Mouse (Mus musculus): ENCODE measurements around the gene Gnpat.

The Gnpat gene

GRCm38 (mm10) chr8:124845131-124845530, 17.7 kb upstream of the Gnpat start:
- DNase-seq (ENCODE audit: low read depth): no peak

GRCm38 (mm10) chr8:124845573-124845972, 17.3 kb upstream of the Gnpat start:
- DNase-seq (ENCODE audit: low read depth): no peak

DNA sequence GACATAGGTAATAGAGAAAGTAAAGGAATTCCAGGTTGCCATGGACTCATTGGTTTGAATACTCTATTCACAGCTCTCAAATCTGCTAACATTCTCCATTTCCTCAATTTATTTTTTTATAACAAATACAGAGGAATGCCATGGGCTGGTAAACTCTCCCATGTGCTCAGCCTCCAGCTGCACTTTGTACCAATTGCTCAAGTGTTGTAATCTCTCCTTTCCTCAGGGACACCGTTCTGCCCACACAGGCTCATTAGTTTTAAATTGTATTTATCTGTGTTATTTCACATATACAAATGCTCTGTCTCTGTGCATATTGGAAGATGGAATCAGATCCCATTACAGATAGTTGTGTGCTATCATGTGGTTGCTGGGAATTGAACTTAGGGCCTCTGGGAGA, 9.3 kb upstream of the Gnpat start:
- no peak for DNase-seq (ENCODE audit: low read depth)

- no peak for DNase-seq (ENCODE audit: low read depth)
These were observed 3.4 kb upstream of the Gnpat start for GRCm38 (mm10) chr8:124859466-124859865.

DNA sequence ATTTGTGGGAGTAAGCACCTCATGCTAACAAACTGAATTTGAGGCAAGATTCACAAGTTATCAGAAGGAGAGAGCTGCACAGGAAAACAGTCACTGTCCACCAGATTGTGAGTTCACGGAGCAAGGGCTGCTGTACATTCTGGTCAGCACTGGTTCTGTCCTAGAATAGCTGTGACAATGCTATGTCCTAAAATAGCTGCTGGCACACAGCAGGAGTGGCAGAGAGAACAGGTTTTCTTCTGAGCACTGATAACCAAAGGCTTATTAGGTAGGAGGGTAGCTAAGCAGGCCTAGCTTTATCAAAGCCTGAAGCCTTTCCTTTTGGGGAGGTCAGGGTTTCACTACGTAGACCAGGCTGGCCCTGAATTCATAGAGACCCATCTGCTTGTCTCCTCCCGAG, 2.6 kb upstream of the Gnpat start:
- DNase-seq (ENCODE audit: low read depth): no peak

GRCm38 (mm10) chr8:124863163-124863677, 387 bp downstream of the Gnpat start:
- no peak for DNase-seq (ENCODE audit: low read depth)

DNA sequence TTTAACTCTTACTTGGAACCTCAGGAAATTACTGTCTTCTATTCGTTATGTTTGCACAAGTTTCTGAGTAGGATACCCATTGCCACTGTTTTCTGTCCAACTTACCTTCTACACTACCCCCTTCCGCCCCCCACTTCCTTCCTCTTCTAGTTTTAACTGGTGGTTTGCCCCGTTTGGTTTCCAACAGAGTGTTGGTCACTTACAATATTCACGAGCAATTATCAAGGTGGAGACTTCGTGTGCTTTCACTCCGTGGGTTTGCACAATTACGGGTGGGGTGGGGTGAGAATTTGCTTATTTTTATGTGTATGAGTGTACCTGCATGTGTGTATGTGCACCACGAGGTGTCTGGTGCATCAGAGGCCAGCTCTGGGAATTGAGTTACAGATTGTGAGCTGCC, 896 bp downstream of the Gnpat start:
- no peak for DNase-seq (ENCODE audit: low read depth)

DNA sequence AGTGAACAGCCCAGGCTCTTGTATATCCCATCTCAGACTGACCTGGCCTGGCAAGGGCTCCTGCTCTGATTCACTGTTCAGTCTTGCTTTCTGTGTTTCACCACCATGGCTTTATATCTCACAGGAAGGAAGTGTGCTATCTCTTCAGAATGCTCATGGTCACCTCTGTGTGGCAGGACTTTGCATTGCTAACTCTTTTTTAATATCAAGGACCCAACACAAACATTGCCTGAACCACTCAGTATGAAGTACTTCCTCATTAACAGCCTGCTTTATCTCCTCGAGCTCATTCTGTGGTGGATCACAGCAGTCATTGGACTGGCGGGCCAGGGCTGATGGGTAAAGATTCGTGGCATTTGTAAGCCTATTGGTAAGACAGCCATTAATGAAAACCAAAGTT, 3.8 kb downstream of the Gnpat start:
- DNase-seq (ENCODE audit: low read depth): no peak

DNA sequence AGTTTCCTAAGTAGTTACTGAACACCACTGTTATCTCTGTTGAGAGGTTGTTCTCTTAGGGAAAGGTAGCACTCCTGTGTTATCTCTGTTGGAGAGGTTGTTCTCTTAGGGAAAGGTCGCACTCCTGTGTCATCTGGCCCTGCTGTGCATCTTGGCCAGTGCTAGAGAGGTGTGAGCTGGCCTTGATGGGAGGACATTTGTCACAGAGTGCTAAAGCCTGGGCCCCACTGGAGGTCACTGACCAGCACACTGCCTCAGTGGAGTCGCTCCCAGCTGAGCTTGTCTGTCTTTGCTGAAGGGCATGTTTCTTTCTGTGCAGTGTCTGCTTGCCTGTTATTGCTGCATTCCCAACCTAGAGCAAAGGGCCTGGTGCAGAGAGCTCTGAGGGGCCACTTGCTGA, 4.3 kb downstream of the Gnpat start:
- no peak for DNase-seq (ENCODE audit: low read depth)

DNA sequence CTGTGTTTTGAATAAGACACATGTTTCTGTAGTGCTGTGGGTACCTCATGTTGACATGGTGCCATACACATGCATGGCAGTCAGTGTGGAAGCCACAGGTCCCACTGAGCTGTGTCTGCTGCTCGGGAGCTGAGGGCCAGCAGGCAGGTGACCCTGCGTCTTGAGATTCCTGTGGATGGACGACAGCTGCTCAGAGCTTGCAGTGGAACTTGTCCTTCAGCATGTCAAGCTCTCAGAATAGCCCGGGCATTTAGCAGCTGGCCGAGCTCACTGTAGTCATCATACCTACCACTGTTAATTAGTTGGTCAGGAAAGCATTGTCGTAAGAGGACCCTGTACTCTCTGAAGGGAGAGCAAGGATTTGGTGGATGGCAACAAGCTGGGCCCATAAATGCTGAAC, 6.9 kb downstream of the Gnpat start:
- DNase-seq (ENCODE audit: low read depth): no peak

GRCm38 (mm10) chr8:124871474-124871873, 8.6 kb downstream of the Gnpat start:
- DNase-seq (ENCODE audit: low read depth): no peak

DNA sequence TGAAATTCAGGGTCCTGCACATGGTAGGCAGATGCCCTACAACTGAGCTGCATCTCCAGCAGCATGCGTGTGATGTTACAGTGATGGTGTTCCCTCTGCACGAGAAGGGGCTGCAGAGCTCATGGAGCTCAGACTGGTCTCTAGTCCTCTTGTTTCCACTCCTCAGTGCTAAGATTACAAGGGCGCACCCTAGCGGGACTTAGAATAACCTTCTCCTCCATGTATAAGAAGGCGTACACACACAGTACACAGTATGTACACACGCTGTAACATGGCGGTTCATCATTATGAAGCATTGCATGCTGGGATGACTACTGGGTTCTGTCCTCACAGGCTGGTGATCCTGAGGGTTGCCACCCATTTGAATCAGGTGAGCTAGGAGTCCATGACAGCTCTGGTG, 9.2 kb downstream of the Gnpat start:
- DNase-seq (ENCODE audit: low read depth): no peak

- DNase-seq (ENCODE audit: low read depth): no peak
These were observed 9.9 kb downstream of the Gnpat start for GRCm38 (mm10) chr8:124872690-124873089.

DNA sequence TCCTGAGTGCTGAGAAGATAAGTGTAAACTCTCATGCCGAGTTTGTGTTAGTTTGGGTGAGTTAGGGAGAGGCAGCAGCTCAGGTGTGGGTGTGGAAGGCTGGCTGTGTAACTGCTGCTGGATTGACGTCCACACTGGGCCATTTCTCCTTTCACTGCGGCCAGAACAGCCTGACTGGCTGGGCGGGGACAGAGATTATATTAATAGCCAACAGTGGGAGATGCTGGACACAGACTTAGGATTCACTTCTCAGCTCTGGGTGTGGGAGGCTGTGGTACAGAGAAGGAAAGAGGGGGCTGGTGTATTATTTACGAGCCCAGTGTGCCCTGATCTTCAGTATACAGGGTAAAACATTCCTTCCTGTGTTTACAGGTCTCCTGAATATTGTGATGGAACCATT, 15.3 kb downstream of the Gnpat start:
- DNase-seq (ENCODE audit: low read depth): no peak

- no peak for DNase-seq (ENCODE audit: low read depth)
These were observed 16.2 kb downstream of the Gnpat start for GRCm38 (mm10) chr8:124878946-124879526.

DNA sequence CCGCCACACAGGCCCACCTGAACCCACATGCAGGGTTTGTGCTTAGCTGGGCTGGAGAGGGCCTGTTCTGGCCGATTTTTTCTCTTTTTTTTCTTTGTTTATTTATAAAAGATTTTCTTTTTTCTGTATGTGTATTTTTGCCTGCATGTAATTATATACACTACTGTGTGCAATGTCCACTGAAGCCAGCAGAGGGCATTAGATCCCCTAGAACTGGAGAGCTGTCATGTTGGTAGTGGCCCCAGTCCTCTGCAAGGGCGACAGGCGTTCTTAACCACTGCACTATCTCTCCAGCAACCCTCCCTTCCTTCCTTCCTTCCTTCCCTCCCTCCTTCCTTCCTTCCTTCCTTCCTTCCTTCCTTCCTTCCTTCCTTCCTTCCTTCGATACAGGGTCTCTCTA, 25.6 kb downstream of the Gnpat start:
- DNase-seq (ENCODE audit: low read depth): no peak

GRCm38 (mm10) chr8:124892596-124892995, 29.8 kb downstream of the Gnpat start:
- DNase-seq (ENCODE audit: low read depth): no peak

DNA sequence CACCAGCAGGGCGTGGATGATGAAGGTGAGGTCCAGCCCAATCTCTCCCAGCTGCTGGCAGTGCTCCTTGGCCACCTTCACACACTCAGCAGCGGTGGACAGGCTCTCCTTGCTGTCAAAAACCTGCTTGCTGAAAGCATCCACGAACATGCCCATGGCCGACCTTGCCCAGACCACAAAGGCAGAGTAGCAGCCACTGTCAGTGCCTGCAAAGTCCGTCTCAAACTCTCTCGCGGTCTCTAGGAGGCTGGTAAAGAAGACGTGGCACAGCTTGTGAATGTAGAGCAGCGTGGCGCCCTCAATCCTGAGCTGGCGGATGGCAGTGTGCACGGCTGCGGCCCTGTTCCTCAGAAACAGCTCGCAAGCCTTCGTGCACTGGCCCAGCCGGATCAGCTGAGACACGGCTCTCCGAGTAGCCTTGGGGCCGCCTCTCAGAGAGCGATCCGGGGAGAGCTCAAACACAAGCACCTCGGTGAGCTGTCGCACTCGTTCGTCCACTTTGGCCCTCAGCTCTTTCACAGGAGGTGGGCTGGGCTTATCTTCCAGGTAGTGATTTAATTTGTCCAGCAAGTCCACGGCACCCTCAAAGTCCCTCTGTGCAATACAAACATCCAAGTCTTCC, 33.3 kb downstream of the Gnpat start:
- no peak for DNase-seq (ENCODE audit: low read depth)

- peak; percentile 30 for DNase-seq (ENCODE audit: low read depth)
These were observed 34.0 kb downstream of the Gnpat start for GRCm38 (mm10) chr8:124896632-124897385.

GRCm38 (mm10) chr8:124897386-124898250, 34.8 kb downstream of the Gnpat start, which contains the start of the genes Exoc8 and Sprtn:
TSS of gene Exoc8 (minus strand) at chr8:124897705.
TSS of gene Sprtn (plus strand) at chr8:124897886.
- peak; percentile 90 for DNase-seq (ENCODE audit: low read depth)

DNA sequence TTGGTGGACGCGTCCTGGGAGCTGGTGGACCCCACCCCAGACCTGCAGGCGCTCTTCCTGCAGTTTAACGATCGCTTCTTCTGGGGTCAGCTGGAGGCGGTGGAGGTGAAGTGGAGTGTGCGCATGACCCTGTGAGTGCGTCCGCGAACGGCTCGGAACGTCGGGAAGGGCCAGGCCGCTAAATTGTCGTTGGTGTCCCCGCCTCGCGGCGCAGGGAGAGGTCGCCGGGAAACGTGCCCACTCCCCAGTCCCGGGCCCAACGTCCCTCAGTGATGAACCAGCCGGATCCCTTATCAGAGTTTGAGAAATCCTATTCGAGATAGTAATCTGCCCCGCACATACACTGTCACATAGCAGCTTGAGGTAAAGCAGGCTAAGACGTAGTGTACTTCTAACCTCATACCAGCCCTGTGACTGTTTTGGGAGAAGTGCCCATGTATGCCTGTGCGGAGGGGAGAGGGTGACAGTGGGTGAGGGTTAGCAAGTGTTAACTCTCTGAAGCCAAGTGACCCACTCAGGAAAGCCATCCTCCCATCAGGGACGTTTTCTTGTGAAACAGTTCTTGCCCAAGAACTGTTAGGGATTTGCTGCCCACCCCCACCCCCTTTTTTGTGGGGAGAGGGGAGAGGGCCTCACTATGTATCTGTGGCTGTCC, 35.5 kb downstream of the Gnpat start:
- DNase-seq (ENCODE audit: low read depth): no peak

GRCm38 (mm10) chr8:124903198-124903597, 40.4 kb downstream of the Gnpat start:
- DNase-seq (ENCODE audit: low read depth): no peak

All from c-Kit-positive CD71-negative TER-119-negative erythroid progenitor cells, embryonic 14.5 days (primary cell).